Mouse (Mus musculus) hindbrain, embryonic 10.5 days (tissue): ENCODE data around the gene Cysrt1. TPM values are rescaled to one million over a fixed set of nuclear protein-coding genes. Genes with fewer than 3 reads are reported as not detected.

Experiments used
- DNase-seq: peaks from one replicate; pipeline ENCODE4 v3.0.0-alpha.2; 2017; ENCODE audit warnings: low spot score
- H3K27ac ChIP-seq: fragments of 300-500 bp; sonication (generic); 2 replicates; pipeline ENCODE4 v1.5.1; 2016; ENCODE audit warnings: mild to moderate bottlenecking, moderate library complexity
- H3K27me3 ChIP-seq: fragments of 300-500 bp; sonication (generic); 2 replicates; pipeline ENCODE4 v1.6.1; 2016; ENCODE audit warnings: mild to moderate bottlenecking; ENCODE audit not compliant: poor library complexity, insufficient read depth, severe bottlenecking
- H3K36me3 ChIP-seq: fragments of 300-500 bp; sonication (generic); 2 replicates; pipeline ENCODE4 v1.6.1; 2016; ENCODE audit warnings: mild to moderate bottlenecking, moderate library complexity
- H3K4me1 ChIP-seq: fragments of 300-500 bp; sonication (generic); replicated peaks from 2 replicates; pipeline ENCODE4 v1.6.1; 2016; ENCODE audit warnings: mild to moderate bottlenecking
- H3K4me3 ChIP-seq: fragments of 300-500 bp; sonication (generic); 2 replicates; pipeline ENCODE4 v1.5.1; 2016; ENCODE audit warnings: mild to moderate bottlenecking, moderate library complexity
- H3K9me3 ChIP-seq: fragments of 300-500 bp; sonication (generic); 2 replicates; pipeline ENCODE4 v1.6.1; 2016; ENCODE audit warnings: mild to moderate bottlenecking, moderate library complexity
- WGBS: fragments of 180-500 bp; shearing (Covaris S2); methylation state at CpG from one replicate; pipeline ENCODE4 v1.1.7; 2016; 5-methylcytosine and 5-hydroxymethylcytosine counted together
- polyA plus RNA-seq: library from polyadenylated mRNA; unstranded; fragments of >200 nt; fragmentation: Nextera tagmentation; extraction: Ambion mirVana; gene quantifications from 2 replicates; pipeline ENCODE4 v1.2.1, GENCODE M21; 2016

Gene Cysrt1
- polyA plus RNA-seq, 1 experiment from 2014 or later: not detected

GRCm38 (mm10) chr2:25226864-25227263, 15.4 kb downstream of the Cysrt1 start:
- H3K4me3 ChIP-seq: no peak overlapping the region
- H3K36me3 ChIP-seq: peaks cover 18% of the 10 kb centered on the region
- no peaks in the 10 kb centered on the region for H3K9me3 ChIP-seq
- H3K27me3 ChIP-seq: peaks cover 13% of the 10 kb centered on the region; the same call in 1 of the 2 replicates
- H3K4me1 ChIP-seq: peaks cover 47% of the 10 kb centered on the region
- DNase-seq: no peak
- 83% methylated on average over 5 of the region's 5 CpGs for WGBS
- peak overlapping the region; percentile 64 for H3K27ac ChIP-seq

- H3K4me1 ChIP-seq: peaks cover 46% of the 10 kb centered on the region
- whole genome bisulfite sequencing: 77% methylated on average over 8 of the region's 8 CpGs
- H3K27me3 ChIP-seq: peaks cover 4% of the 10 kb centered on the region; the same call in 1 of the 2 replicates
- no peaks in the 10 kb centered on the region for H3K9me3 ChIP-seq
- DNase-seq: no peak
- peaks cover 27% of the 10 kb centered on the region for H3K36me3 ChIP-seq
- H3K4me3 ChIP-seq: peak overlapping the region; percentile 90
- peak overlapping the region; percentile 97 for H3K27ac ChIP-seq
Observed at GRCm38 (mm10) chr2:25225811-25226379, 16.4 kb downstream of the Cysrt1 start.

GRCm38 (mm10) chr2:25224766-25225752, 17.2 kb downstream of the Cysrt1 start:
- H3K9me3 ChIP-seq: no peaks in the 10 kb centered on the region
- H3K4me1 ChIP-seq: peaks cover 46% of the 10 kb centered on the region
- WGBS: 3% methylated on average over 41 of the region's 41 CpGs
- peaks cover 27% of the 10 kb centered on the region for H3K36me3 ChIP-seq
- H3K27ac ChIP-seq: peak overlapping the region; percentile 97
- peak overlapping the region; percentile 90 for H3K4me3 ChIP-seq
- H3K27me3 ChIP-seq: no peaks in the 10 kb centered on the region
- DNase-seq: peak; percentile 99

GRCm38 (mm10) chr2:25224492-25224765, 17.8 kb downstream of the Cysrt1 start, which contains the start of gene Tubb4b:
Gene Tubb4b, minus strand, starts transcription at chr2:25224702.
- Histone ChIP-seq H3K27me3 (no peaks in the 10 kb centered on the region), H3K9me3 (no peaks in the 10 kb centered on the region), H3K4me3 (peak within 1 kb of the TSS; percentile 90), H3K4me1 (peaks cover 46% of the 10 kb centered on the region), H3K36me3 (peaks cover 27% of the 10 kb centered on the region), H3K27ac (peak within 1 kb of the TSS; percentile 97)
- DNase-seq: no peak
- under 1% methylated on average over 17 of the region's 17 CpGs for WGBS

GRCm38 (mm10) chr2:25223681-25224491, 18.4 kb downstream of the Cysrt1 start:
- Histone ChIP-seq H3K27me3 (no peaks in the 10 kb centered on the region), H3K9me3 (no peaks in the 10 kb centered on the region), H3K27ac (peak overlapping the region; percentile 97), H3K36me3 (peaks cover 27% of the 10 kb centered on the region), H3K4me1 (peaks cover 45% of the 10 kb centered on the region), H3K4me3 (peak overlapping the region; percentile 90)
- no peak for DNase-seq
- WGBS: 2% methylated on average over 53 of the region's 53 CpGs

- H3K36me3 ChIP-seq: peaks cover 27% of the 10 kb centered on the region
- H3K27ac ChIP-seq: no peak overlapping the region
- no peaks in the 10 kb centered on the region for H3K9me3 ChIP-seq
- DNase-seq: no peak
- H3K4me3 ChIP-seq: no peak overlapping the region; the same call in 1 of the 2 replicates
- no peaks in the 10 kb centered on the region for H3K27me3 ChIP-seq
- 73% methylated on average over 5 of the region's 5 CpGs for WGBS
- H3K4me1 ChIP-seq: peaks cover 33% of the 10 kb centered on the region
Observed at GRCm38 (mm10) chr2:25221331-25221772, 20.9 kb downstream of the Cysrt1 start.

- H3K4me1 ChIP-seq: peaks cover 22% of the 10 kb centered on the region
- peaks cover 25% of the 10 kb centered on the region for H3K36me3 ChIP-seq
- H3K27ac ChIP-seq: no peak within 1 kb of the TSS
- H3K4me3 ChIP-seq: no peak within 1 kb of the TSS
- H3K27me3 ChIP-seq: peaks cover 5% of the 10 kb centered on the region; the same call in 1 of the 2 replicates
- no peaks in the 10 kb centered on the region for H3K9me3 ChIP-seq
- no peak for DNase-seq
Observed at GRCm38 (mm10) chr2:25218445-25218844, 23.8 kb downstream of the Cysrt1 start, which contains the start of gene Fam166a. Gene Fam166a, plus strand, starts transcription at chr2:25218745.

- Histone ChIP-seq H3K4me1 (peaks cover 16% of the 10 kb centered on the region), H3K27me3 (peaks cover 13% of the 10 kb centered on the region; the same call in 1 of the 2 replicates), H3K4me3 (no peak overlapping the region), H3K9me3 (no peaks in the 10 kb centered on the region), H3K27ac (no peak overlapping the region), H3K36me3 (peaks cover 17% of the 10 kb centered on the region)
- WGBS: 73% methylated on average over 2 of the region's 2 CpGs
- no peak for DNase-seq
Observed at GRCm38 (mm10) chr2:25217666-25218065, 24.6 kb downstream of the Cysrt1 start.

- no peak within 1 kb of the TSS for H3K27ac ChIP-seq
- H3K4me1 ChIP-seq: peaks cover 32% of the 10 kb centered on the region
- H3K36me3 ChIP-seq: no peaks in the 10 kb centered on the region
- H3K27me3 ChIP-seq: peaks cover 18% of the 10 kb centered on the region; the same call in 1 of the 2 replicates
- no peaks in the 10 kb centered on the region for H3K9me3 ChIP-seq
- WGBS: 64% methylated on average over 3 of the region's 3 CpGs
- DNase-seq: no peak
- no peak within 1 kb of the TSS for H3K4me3 ChIP-seq
Observed at GRCm38 (mm10) chr2:25214444-25214843, 27.8 kb downstream of the Cysrt1 start, which contains the start of gene Stpg3. Gene Stpg3, minus strand, starts transcription at chr2:25214637.

GRCm38 (mm10) chr2:25213266-25213865, 28.9 kb downstream of the Cysrt1 start:
- Histone ChIP-seq H3K4me1 (peaks cover 28% of the 10 kb centered on the region), H3K36me3 (peaks cover 9% of the 10 kb centered on the region), H3K27me3 (peaks cover 18% of the 10 kb centered on the region; the same call in 1 of the 2 replicates), H3K9me3 (no peaks in the 10 kb centered on the region), H3K4me3 (no peak overlapping the region), H3K27ac (no peak overlapping the region)
- 70% methylated on average over 23 of the region's 23 CpGs for WGBS
- DNase-seq: no peak

- Histone ChIP-seq H3K4me1 (peaks cover 27% of the 10 kb centered on the region), H3K36me3 (peaks cover 31% of the 10 kb centered on the region), H3K27ac (peak within 1 kb of the TSS; percentile 99), H3K9me3 (no peaks in the 10 kb centered on the region), H3K4me3 (peak within 1 kb of the TSS; percentile 93), H3K27me3 (peaks cover 18% of the 10 kb centered on the region; the same call in 1 of the 2 replicates)
- peak; percentile 94 for DNase-seq
- under 1% methylated on average over 44 of the region's 44 CpGs for WGBS
Observed at GRCm38 (mm10) chr2:25211121-25211670, 31.1 kb downstream of the Cysrt1 start, which contains the start of gene Nelfb. Gene Nelfb, minus strand, starts transcription at chr2:25211489.
